Mouse (Mus musculus) hindbrain, embryonic 15.5 days (tissue): ENCODE data around the gene Hk1. TPM values are rescaled to one million over a fixed set of nuclear protein-coding genes. Genes with fewer than 3 reads are reported as not detected.

ENCODE experiments used
- ATAC-seq: fragments of 200-750 bp; cut with Nextera tagmentation; 2 replicates; pipeline ENCODE4 v1.8.0; 2017; ENCODE audit warnings: low read depth, moderate number of reproducible peaks, moderate TSS enrichment; ENCODE audit not compliant: low FRiP score
- H3K27ac ChIP-seq: fragments of 300-500 bp; sonication (generic); replicated peaks from 2 replicates; pipeline ENCODE4 v1.5.1; 2015; ENCODE audit warnings: mild to moderate bottlenecking, inconsistent platforms
- H3K27me3 ChIP-seq: fragments of 300-500 bp; sonication (generic); 2 replicates; pipeline ENCODE4 v1.6.1; 2015; ENCODE audit warnings: control low read depth, inconsistent platforms
- H3K36me3 ChIP-seq: fragments of 300-500 bp; sonication (generic); 2 replicates; pipeline ENCODE4 v1.6.1; 2015; ENCODE audit warnings: control low read depth, inconsistent platforms
- H3K4me1 ChIP-seq: fragments of 300-500 bp; sonication (generic); replicated peaks from 2 replicates; pipeline ENCODE4 v1.6.1; 2015; ENCODE audit warnings: control low read depth, inconsistent platforms
- H3K4me2 ChIP-seq: fragments of 300-500 bp; sonication (generic); 2 replicates; pipeline ENCODE4 v1.6.1; 2015; ENCODE audit warnings: moderate library complexity, mild to moderate bottlenecking, inconsistent platforms
- H3K4me3 ChIP-seq: fragments of 300-500 bp; sonication (generic); 2 replicates; pipeline ENCODE4 v1.5.1; 2015; ENCODE audit warnings: mild to moderate bottlenecking, inconsistent platforms
- H3K9ac ChIP-seq: fragments of 300-500 bp; sonication (generic); 2 replicates; pipeline ENCODE4 v1.6.1; 2015; ENCODE audit warnings: inconsistent platforms
- H3K9me3 ChIP-seq: fragments of 300-500 bp; sonication (generic); 2 replicates; pipeline ENCODE4 v1.6.1; 2016; ENCODE audit warnings: control low read depth, inconsistent platforms
- WGBS: fragments of 180-500 bp; shearing (Covaris S2); methylation state at CpG from one replicate; pipeline ENCODE4 v1.1.7; 2015; 5-methylcytosine and 5-hydroxymethylcytosine counted together
- polyA plus RNA-seq: library from polyadenylated mRNA; unstranded; fragments of >200 nt; fragmentation: Nextera tagmentation; extraction: Ambion mirVana; gene quantifications from 2 replicates; pipeline ENCODE4 v1.2.1, GENCODE M21; 2015

Gene Hk1
- polyA plus RNA-seq, 1 experiment from 2014 or later: 140 TPM

DNA sequence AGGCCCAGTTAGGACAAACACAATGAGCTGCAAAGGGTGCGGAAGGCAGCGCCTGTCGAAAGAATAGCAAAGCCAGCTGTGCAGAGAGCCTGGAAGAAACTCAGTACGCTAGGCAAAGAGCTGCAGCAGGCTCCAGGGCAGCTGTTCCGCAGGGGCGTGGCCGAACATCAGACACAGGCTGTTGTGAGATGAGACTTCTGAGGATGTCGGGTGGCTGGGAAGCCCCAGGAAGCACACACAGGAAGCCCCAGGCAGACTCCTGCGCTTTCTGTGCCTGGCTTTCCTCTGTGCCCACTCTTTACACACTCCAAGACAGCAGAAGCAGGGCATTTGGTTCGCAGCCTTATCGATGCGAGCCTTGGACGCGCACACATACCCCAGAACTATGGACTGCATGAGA lies 25.2 kb upstream of the Hk1 start:
- Histone ChIP-seq H3K27ac (no peak overlapping the region), H3K4me1 (no peaks in the 10 kb centered on the region), H3K27me3 (no peaks in the 10 kb centered on the region), H3K36me3 (no peaks in the 10 kb centered on the region), H3K4me2 (peak overlapping the region; percentile 26), H3K9me3 (no peaks in the 10 kb centered on the region), H3K9ac (no peak overlapping the region), H3K4me3 (no peak overlapping the region)
- 49% methylated on average over 14 of the region's 14 CpGs for WGBS
- no peak for ATAC-seq

DNA sequence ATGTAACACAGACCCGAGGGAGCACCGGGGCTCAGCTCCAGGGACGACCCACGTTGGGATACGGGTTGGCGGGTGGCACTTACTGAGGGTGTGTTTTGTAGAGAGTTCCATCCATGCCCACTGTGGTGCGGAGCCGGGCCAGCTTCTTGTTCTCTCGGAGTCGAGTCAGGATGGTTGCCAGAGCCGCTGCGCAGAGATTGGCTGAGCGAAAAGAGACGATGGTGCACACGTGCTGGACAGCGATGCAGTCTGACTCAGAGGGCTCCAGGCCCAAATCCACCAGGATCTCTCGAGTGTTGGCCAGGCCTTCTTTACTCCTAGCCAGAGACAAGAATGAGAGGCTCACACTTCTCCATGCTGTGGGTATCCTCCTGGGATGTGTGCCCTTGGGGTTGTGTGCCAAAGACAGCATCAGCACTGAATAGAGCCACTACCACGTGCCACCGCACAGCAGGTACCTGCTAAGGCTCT lies 22.0 kb upstream of the Hk1 start:
- WGBS: 82% methylated on average over 19 of the region's 19 CpGs
- no peak overlapping the region for H3K27ac ChIP-seq
- no peaks in the 10 kb centered on the region for H3K9me3 ChIP-seq
- ATAC-seq: 0 out of 2 replicates have a peak, but pooled peaks have one; percentile 8
- H3K4me3 ChIP-seq: no peak overlapping the region
- no peak overlapping the region for H3K9ac ChIP-seq
- H3K27me3 ChIP-seq: no peaks in the 10 kb centered on the region
- no peaks in the 10 kb centered on the region for H3K4me1 ChIP-seq
- H3K4me2 ChIP-seq: no peak overlapping the region
- H3K36me3 ChIP-seq: no peaks in the 10 kb centered on the region

DNA sequence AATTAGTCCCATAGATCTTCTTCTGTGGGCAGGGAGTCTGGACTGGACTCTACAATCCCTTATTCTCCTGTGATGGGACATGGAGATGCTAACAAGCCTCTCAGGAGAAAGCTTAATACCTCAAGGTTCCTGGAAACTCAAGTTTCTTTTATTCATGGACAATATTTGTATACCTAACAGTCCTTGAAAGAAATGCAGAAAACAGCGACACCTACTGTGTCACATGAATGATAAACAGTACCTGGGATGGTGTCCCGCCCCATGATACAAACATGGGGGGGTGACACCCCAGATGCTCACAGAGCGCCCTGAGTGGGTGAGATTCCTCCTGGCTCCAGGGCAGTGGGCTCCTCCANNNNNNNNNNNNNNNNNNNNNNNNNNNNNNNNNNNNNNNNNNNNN lies 3.3 kb upstream of the Hk1 start:
- no peak overlapping the region for H3K4me3 ChIP-seq
- H3K27ac ChIP-seq: no peak overlapping the region
- H3K9me3 ChIP-seq: no peaks in the 10 kb centered on the region
- H3K27me3 ChIP-seq: no peaks in the 10 kb centered on the region
- no peak overlapping the region for H3K4me2 ChIP-seq
- WGBS: 93% methylated on average over 3 of the region's 3 CpGs
- no peak for ATAC-seq
- H3K4me1 ChIP-seq: no peaks in the 10 kb centered on the region
- no peaks in the 10 kb centered on the region for H3K36me3 ChIP-seq
- H3K9ac ChIP-seq: no peak overlapping the region

DNA sequence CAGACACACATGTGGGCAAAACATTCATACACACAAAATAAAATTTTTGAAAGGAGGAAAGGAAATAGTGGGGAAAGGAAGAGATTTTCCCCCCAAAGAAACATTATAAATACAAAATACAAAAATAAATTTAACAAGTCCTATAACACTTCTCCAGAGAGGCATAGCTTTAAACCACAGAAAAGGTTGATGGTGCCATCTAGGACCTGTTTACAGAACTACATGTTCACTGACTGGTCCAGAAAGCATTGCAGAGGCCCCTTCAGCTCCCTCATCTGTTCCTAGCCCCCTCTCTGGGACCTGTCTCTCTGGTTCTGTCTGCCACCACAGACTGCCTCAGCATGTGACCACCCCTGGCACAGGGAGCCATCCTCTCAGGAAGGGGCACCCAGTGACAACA lies 1.2 kb upstream of the Hk1 start:
- no peak overlapping the region for H3K27ac ChIP-seq
- H3K9me3 ChIP-seq: no peaks in the 10 kb centered on the region
- H3K9ac ChIP-seq: no peak overlapping the region
- H3K4me3 ChIP-seq: no peak overlapping the region
- H3K4me2 ChIP-seq: no peak overlapping the region
- no peaks in the 10 kb centered on the region for H3K4me1 ChIP-seq
- no peaks in the 10 kb centered on the region for H3K36me3 ChIP-seq
- no peak for ATAC-seq
- H3K27me3 ChIP-seq: no peaks in the 10 kb centered on the region

DNA sequence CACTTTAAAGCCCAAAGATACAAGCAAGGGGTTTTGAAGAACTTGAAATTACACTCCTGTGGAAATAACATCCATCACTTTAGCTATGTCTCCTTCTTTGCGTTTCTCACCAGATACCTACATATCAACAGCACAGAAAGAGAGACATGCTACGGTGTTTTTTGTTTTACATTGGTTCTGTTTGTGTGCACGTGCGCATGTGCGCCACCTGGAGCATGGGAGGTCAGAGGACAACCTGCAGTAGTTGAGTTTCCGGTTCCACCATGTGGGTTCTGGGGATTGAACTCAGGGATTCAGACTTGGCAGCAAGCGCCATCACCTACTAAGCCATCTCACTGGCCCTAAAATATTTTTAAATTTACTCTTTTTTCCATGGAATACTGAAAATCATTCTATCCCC lies 20.9 kb downstream of the Hk1 start:
- Histone ChIP-seq H3K4me2 (no peak overlapping the region), H3K9me3 (no peaks in the 10 kb centered on the region), H3K27ac (no peak overlapping the region), H3K9ac (no peak overlapping the region), H3K36me3 (no peaks in the 10 kb centered on the region), H3K4me1 (no peaks in the 10 kb centered on the region), H3K4me3 (no peak overlapping the region), H3K27me3 (no peaks in the 10 kb centered on the region)
- no peak for ATAC-seq
- WGBS: 89% methylated on average over 7 of the region's 7 CpGs

DNA sequence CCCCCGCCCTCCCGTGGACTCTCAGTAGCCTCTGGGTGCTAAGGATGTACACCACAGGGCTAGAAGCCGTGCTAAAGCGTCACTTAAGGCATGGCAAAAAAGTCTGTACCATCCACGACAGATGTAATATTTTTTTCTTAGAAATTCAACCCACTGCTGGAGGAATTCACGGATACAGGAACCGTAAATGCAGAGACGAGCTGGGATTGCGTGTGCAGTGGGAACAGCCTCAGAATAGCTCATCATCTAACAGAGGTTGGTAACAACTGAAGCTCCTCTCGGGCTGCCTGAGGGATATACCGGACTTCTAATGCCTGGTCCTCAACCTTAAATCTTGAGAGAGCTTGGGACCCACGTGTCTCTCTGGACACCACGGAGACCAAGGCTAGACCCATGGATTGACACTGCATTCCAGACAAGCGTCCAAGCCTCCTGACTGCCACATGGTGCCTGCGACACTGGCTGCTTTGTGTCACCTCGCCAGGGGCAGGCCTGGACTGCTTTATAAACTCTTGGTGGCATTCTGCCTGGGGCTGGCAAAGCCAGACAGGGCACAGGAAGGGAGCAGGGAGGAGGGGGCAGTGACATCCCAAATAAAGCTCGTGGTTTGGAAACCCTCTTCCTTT lies 23.5 kb downstream of the Hk1 start:
- ATAC-seq: peak; percentile 63; the same call in 1 of the 2 replicates
- Histone ChIP-seq H3K4me2 (no peak overlapping the region), H3K27me3 (no peaks in the 10 kb centered on the region), H3K9ac (no peak overlapping the region), H3K9me3 (no peaks in the 10 kb centered on the region), H3K27ac (no peak overlapping the region), H3K36me3 (no peaks in the 10 kb centered on the region), H3K4me3 (no peak overlapping the region), H3K4me1 (no peaks in the 10 kb centered on the region)
- WGBS: 73% methylated on average over 17 of the region's 17 CpGs

DNA sequence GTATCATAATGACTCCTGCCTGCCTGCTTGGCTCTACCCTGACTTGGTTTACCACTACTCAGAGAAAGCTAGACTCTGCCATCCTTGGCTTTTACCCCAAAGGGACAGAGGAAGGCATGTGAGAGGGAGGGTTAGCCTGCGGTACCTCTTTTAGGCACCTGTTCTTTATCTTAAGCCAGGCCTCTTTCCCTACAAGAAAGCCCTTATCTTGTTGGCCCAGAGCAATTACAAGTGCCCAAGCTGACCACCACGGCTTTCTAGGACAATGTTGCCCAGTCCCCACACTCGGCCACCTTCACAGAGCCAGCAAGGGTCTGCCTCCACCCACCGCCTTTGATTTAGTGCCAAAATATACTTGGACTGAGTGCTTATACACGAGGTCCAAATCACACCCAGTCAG lies 34.6 kb downstream of the Hk1 start:
- no peak overlapping the region for H3K4me2 ChIP-seq
- no peaks in the 10 kb centered on the region for H3K27me3 ChIP-seq
- WGBS: 82% methylated on average over 5 of the region's 5 CpGs

DNA sequence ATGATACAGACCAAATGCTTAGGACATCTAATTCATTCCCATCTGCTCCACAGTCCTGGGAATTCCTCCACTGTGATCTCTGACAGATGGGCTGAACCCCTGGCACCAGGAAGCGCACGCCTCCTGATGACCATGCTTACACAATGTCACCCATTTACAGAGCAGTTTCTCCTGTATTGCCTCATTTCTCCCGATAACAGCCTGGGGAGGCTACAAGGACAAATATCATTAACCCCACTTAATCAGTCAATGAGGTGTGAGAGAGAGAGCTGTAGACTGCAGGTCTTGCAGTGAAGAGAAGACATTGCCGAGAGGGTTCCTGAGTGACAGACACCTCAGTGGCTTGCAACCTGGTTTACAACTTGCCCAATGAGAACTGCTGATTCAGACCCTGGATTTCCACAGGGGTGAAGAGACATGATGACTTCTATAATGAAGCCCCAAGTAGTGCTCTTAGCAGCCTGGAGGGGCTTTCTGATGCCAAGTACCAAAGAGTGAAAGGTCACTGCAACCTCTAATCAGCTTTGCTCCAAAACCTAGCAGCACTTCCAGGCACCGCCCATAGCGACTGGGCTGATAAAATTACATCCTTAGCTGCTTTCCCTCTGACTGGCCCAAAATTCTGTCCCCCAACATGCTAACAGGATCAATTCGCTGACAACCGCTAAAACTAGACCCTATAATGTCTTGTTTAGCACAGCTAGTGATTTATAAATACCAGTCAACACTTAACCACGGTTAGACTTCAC lies 35.5 kb downstream of the Hk1 start:
- H3K9me3 ChIP-seq: no peaks in the 10 kb centered on the region
- H3K4me3 ChIP-seq: no peak overlapping the region
- H3K4me2 ChIP-seq: no peak overlapping the region
- 87% methylated on average over 9 of the region's 9 CpGs for WGBS
- no peaks in the 10 kb centered on the region for H3K27me3 ChIP-seq
- no peaks in the 10 kb centered on the region for H3K36me3 ChIP-seq
- H3K9ac ChIP-seq: no peak overlapping the region
- H3K4me1 ChIP-seq: peaks cover 7% of the 10 kb centered on the region
- ATAC-seq: no peak
- no peak overlapping the region for H3K27ac ChIP-seq

More for the DNA sequence above, 34.6 kb downstream of the Hk1 start:
- ATAC-seq: no peak
- Histone ChIP-seq H3K4me3 (no peak overlapping the region), H3K4me1 (peaks cover 7% of the 10 kb centered on the region), H3K36me3 (no peaks in the 10 kb centered on the region), H3K9me3 (no peaks in the 10 kb centered on the region), H3K9ac (no peak overlapping the region), H3K27ac (no peak overlapping the region)

DNA sequence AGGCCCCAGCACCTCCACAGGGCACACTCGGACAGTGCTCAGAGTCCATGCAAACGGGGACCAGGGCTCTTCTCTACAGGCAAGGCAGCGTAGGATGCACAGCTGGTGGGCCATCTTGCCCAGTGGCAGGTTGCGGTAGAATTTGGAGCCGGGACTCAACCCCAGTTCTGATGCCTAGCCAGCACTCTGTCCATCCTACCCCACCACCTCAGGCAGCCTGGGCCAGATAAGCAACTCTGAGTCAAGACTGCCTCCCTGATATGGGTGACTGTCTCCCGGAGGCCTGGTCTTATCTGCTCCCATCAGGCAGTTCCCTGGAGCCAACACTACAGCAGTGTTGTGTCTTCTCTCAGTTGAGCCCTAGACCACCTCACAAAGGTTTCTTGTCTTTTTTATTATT lies 37.2 kb downstream of the Hk1 start:
- Histone ChIP-seq H3K36me3 (no peaks in the 10 kb centered on the region), H3K9me3 (no peaks in the 10 kb centered on the region), H3K4me1 (peaks cover 23% of the 10 kb centered on the region), H3K4me3 (no peak overlapping the region), H3K27ac (no peak overlapping the region), H3K9ac (no peak overlapping the region), H3K27me3 (no peaks in the 10 kb centered on the region), H3K4me2 (no peak overlapping the region)
- ATAC-seq: no peak
- 90% methylated on average over 6 of the region's 6 CpGs for WGBS

DNA sequence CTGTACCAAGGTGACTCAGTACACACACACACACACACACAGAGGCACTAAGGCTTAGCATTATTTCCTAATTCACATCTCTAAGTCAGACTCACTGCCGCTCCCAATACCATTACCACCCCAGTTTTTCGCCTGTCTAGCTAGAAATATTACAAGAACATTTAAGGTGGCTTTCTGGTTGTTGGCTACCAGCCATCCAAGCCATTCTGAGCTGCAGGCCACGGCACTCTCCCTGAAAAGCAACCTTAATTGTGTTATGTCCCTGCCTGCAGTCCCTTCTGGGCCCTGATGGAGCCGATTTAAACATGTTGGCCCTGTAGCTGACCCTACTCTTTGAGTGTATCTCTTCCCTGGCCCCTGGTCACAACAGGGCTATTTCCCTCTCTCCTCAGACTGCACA lies 37.8 kb downstream of the Hk1 start:
- H3K27ac ChIP-seq: no peak overlapping the region
- no peak overlapping the region for H3K9ac ChIP-seq
- no peaks in the 10 kb centered on the region for H3K36me3 ChIP-seq
- H3K27me3 ChIP-seq: no peaks in the 10 kb centered on the region
- WGBS: 88% methylated on average over 4 of the region's 4 CpGs
- peaks cover 29% of the 10 kb centered on the region for H3K4me1 ChIP-seq
- H3K9me3 ChIP-seq: no peaks in the 10 kb centered on the region
- H3K4me2 ChIP-seq: no peak overlapping the region
- ATAC-seq: no peak
- no peak overlapping the region for H3K4me3 ChIP-seq

DNA sequence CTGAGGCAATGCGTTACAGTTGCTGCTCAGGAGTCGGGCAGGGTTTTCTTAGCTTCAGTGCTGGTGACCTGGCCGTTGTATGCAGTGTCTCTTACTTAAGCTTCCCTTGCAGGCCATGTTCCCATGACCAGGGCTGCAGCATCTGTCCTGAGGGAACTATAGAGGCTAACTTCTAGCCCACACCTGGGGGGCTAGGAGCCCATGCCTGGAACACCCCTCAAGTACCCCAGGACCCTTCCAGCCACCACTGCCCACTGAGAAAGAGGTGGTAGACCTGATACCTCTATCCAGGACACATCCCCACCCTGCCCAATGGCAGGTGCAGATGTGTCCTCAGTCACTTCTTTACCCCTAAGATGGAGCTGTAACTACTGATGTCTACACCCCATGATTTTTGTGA lies 38.7 kb downstream of the Hk1 start:
- Histone ChIP-seq H3K9ac (peak overlapping the region; percentile 81), H3K27me3 (no peaks in the 10 kb centered on the region), H3K4me1 (peaks cover 36% of the 10 kb centered on the region), H3K4me2 (peak overlapping the region; percentile 87), H3K9me3 (no peaks in the 10 kb centered on the region), H3K36me3 (no peaks in the 10 kb centered on the region), H3K4me3 (peak overlapping the region; percentile 79), H3K27ac (peak overlapping the region; percentile 90)
- ATAC-seq: no peak
- WGBS: 13% methylated on average over 3 of the region's 3 CpGs

DNA sequence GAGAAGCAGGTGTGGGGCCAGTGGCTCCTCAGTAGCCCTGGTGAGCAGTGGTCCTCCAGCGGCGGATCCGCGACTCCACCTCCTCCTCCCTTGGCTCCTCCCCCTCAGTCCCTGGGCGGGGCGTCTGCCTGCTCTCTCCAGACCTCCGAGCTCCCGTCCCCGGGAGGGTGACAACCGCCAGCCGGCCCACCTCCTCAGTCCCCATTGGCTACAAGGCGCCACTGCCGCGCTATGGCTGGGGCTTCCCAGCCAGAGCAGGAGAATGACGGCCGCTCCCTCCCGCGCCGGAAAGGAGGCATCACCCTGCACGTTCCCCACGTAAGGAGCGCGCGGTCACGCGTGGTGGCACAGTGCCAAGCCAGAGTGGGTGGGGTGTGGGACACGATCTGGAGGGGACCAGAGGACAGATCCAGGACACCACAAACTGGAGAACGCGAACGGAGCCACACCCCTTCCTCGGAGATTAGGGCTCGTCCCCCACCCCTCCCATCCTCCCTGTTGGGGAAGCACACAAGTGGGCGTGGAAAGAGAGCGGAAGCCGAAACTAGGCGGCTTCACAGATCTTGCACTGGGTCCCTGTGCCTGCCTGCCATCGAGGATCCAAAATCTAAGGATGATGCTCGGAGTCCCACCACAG lies 39.5 kb downstream of the Hk1 start:
- peak overlapping the region; percentile 81 for H3K9ac ChIP-seq
- H3K27ac ChIP-seq: peak overlapping the region; percentile 90
- H3K4me2 ChIP-seq: peak overlapping the region; percentile 87
- H3K4me3 ChIP-seq: peak overlapping the region; percentile 79
- H3K27me3 ChIP-seq: no peaks in the 10 kb centered on the region
- no peaks in the 10 kb centered on the region for H3K36me3 ChIP-seq
- peak; percentile 97 for ATAC-seq
- 1% methylated on average over 38 of the region's 38 CpGs for WGBS
- H3K9me3 ChIP-seq: no peaks in the 10 kb centered on the region
- H3K4me1 ChIP-seq: peaks cover 39% of the 10 kb centered on the region
